Mouse (Mus musculus): ENCODE data around the gene Pfn3. TPM values are rescaled to one million over a fixed set of nuclear protein-coding genes. Genes with fewer than 3 reads are reported as not detected.
A peak's percentile ranks its signal among the peaks of the same experiment; 100 is the strongest.

Gene Pfn3
- polyA plus RNA-seq, 1 experiment from 2014 or later = 0.70 TPM

DNA sequence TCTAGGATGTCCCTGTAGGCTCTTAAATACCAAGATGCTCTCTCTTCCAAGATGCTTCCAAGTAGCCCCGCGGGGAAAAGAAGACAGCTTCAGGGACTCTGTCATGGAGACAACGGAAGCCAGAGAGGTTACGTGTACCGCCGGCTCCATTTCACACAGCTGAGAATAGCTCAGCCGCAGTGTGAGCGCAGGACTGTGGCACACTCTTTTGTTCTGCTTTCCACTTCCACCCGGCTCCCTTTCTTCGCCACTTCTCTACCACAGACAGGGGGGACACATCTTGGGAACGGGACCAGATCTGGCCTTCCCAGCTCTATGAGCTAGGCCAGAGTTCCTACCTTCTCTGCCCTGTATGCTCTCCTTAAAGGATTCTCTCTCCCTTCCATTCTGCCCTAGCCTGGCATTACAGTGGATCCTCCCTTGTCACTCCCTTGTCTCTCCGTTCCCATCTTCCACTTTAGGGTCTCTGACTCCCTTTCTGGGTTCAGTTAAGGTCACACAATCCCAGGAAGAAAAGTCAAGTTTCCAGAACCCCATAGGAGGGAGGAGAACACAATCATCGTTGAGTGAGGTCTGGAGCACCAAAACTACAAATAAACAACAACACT is 9.1 kb downstream of the Pfn3 start:
- ATAC-seq (ENCODE audit: low read depth) (peak; percentile 53), DNase-seq (ENCODE audit: low spot score) (no peak)
- 64% methylated on average over 13 of the region's 13 CpGs for WGBS
- no peak overlapping the region for H3K9ac ChIP-seq (ENCODE audit: low read depth, low read length)
- no peak overlapping the region for H3K4me3 ChIP-seq (ENCODE audit: low read depth, low read length)
- no peak overlapping the region for H3K27ac ChIP-seq (replicated peaks; ENCODE audit: low read depth, low read length)
- no peaks in the 10 kb centered on the region for H3K36me3 ChIP-seq (ENCODE audit: control insufficient read depth, insufficient read depth, low read length)
- no peaks in the 10 kb centered on the region for H3K27me3 ChIP-seq (replicated peaks; ENCODE audit: control insufficient read depth, insufficient read depth, low read length)
- H3K9me3 ChIP-seq (ENCODE audit: control insufficient read depth, low read length) = no peaks in the 10 kb centered on the region
- no peaks in the 10 kb centered on the region for H3K4me1 ChIP-seq (ENCODE audit: control insufficient read depth, insufficient read depth, low read length)
- H3K4me2 ChIP-seq (ENCODE audit: low read depth, low read length) = no peak overlapping the region

DNA sequence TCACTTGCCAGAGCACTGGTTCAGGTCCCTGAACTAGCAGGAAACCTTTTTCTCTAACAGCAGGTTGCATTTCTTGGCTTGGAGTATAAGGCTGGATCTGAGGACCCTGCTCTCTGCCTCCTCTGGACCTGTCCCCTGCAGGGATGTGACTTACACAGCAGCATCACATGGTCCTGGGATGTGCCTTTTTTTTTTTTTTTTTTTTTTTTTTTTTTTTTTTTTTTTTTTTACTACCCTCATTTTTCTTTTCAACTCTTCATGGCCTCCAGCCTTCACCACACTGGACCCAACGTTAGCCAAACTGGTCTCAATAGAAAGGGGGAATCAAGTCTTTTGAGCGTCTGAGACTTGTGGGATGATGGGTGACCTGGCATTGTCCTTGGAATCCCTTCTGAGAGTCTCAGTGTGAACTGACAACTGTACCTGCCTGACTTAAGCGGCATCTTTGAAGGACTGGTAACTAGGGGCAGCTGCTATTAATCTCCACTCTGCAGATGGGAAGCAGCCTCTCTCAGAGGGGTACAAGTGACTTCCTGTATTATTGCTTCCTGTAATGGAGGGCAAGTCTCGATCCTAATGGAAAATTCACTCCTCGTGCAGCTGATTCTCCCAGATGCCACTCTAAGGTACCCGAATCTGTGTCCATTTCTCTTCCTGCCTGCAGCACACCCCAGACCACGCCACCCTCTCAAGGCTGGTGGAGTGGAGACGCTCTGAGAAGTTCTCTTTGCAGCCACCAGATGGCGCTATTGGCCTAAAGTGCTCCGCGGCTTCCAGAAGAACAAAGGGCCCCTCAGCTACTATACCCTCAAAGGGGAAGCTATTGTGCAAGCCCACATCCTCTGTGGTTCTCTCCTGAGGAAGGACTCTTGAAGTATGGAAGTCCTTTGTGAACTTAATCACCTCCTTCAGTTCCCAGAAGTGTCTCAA is 9.9 kb downstream of the Pfn3 start:
- no peaks in the 10 kb centered on the region for H3K27me3 ChIP-seq (replicated peaks; ENCODE audit: control insufficient read depth, insufficient read depth, low read length)
- WGBS = 12% methylated on average over 11 of the region's 11 CpGs
- no peaks in the 10 kb centered on the region for H3K4me1 ChIP-seq (ENCODE audit: control insufficient read depth, insufficient read depth, low read length)
- no peak overlapping the region for H3K4me3 ChIP-seq (ENCODE audit: low read depth, low read length)
- ATAC-seq (ENCODE audit: low read depth) (peak; percentile 88), DNase-seq (ENCODE audit: low spot score) (peak; percentile 93)
- H3K9ac ChIP-seq (ENCODE audit: low read depth, low read length) = no peak overlapping the region
- no peaks in the 10 kb centered on the region for H3K9me3 ChIP-seq (ENCODE audit: control insufficient read depth, low read length)
- H3K27ac ChIP-seq (replicated peaks; ENCODE audit: low read depth, low read length) = no peak overlapping the region
- H3K4me2 ChIP-seq (ENCODE audit: low read depth, low read length) = peak overlapping the region; percentile 19; the same call in 1 of the 2 replicates
- H3K36me3 ChIP-seq (ENCODE audit: control insufficient read depth, insufficient read depth, low read length) = no peaks in the 10 kb centered on the region

DNA sequence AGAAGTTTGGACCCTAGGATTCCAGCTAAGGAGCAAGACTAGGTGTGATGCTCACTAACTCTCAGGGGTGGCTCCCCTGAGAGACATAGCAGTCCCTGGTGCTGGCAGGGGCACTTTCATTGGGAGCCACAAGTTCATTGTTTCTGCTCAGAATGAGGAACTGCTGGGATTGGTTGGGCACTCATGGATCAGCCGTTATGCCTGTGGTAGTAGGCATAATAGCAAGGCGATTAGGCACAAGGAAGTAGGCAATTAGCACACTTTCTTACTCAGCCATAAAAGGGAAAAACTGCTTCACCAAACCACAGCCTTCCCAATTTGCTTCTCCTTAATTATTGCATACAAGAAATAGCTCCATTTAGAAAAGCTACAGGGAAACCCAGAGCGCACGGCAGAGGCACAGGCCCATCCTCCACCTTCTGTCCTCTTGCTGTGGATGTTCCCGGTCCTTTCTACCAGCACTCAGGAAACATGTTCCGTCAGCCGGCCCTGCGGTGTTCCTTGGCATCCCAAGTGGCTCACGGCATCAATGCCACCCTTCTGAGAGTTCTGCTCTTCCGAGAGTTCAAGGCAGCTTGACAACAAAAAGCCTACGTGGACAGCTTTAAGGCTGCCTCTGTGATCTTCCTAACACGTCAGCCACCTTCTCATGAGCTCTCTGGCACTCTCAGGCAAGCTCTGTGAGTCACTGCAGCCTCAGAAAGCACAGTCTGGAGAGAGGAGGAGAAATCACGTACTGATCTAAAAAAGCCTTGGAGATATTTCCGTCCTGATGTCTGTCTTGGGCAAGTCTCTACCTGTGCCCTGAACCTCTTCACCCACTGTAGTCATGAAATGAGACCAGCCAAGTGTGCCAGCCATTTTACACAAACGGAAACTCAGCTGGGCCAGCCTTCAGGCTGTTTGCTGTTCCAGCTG is 10.8 kb downstream of the Pfn3 start:
- Histone ChIP-seq H3K27ac (replicated peaks; ENCODE audit: low read depth, low read length) (no peak overlapping the region), H3K4me2 (ENCODE audit: low read depth, low read length) (no peak overlapping the region), H3K36me3 (ENCODE audit: control insufficient read depth, insufficient read depth, low read length) (no peaks in the 10 kb centered on the region), H3K9me3 (ENCODE audit: control insufficient read depth, low read length) (no peaks in the 10 kb centered on the region), H3K27me3 (replicated peaks; ENCODE audit: control insufficient read depth, insufficient read depth, low read length) (no peaks in the 10 kb centered on the region), H3K4me3 (ENCODE audit: low read depth, low read length) (no peak overlapping the region), H3K9ac (ENCODE audit: low read depth, low read length) (no peak overlapping the region), H3K4me1 (ENCODE audit: control insufficient read depth, insufficient read depth, low read length) (no peaks in the 10 kb centered on the region)
- ATAC-seq (ENCODE audit: low read depth) = no peak
- 59% methylated on average over 15 of the region's 15 CpGs for WGBS
- DNase-seq (ENCODE audit: low spot score) = peak; percentile 21

DNA sequence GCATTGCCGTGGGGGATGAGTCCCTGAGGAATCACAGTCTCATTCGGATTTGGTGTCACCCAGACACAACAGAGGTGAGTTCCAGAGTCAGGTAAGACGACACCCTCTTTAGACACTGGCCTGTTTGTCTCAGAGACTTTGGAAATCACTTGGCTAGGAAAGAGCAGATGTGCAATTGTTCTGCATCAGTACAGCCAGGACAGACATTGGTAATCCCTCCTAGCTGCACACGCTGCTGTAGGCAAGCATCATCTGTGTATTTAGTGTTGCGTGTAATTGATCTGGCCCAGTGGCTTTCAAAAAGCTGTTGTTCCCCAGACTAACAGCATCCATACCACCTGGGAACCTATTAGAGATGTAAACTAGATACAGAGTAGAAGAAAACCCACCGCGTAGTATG is 11.8 kb downstream of the Pfn3 start:
- H3K9ac ChIP-seq (ENCODE audit: low read depth, low read length) = no peak overlapping the region
- peak; percentile 10 for DNase-seq (ENCODE audit: low spot score)
- no peak for ATAC-seq (ENCODE audit: low read depth)

DNA sequence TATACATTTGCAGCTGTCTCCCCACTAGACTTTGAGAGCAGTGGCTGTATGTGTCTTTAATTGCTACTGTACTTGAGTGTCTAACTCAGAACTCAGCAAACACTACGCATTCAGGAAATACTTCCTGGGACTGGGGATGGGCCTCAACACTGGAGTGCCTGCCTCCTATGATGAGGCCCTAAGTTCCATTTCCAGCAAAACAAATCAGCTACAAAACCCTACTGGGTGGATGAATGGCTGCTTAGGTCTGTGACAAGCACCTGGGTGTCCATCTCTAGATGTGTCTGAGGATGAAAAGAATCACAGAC is 15.0 kb downstream of the Pfn3 start:
- no peak overlapping the region for H3K27ac ChIP-seq (replicated peaks; ENCODE audit: low read depth, low read length)
- DNase-seq (ENCODE audit: low spot score) (no peak), ATAC-seq (ENCODE audit: low read depth) (no peak)
- H3K4me1 ChIP-seq (ENCODE audit: control insufficient read depth, insufficient read depth, low read length) = no peaks in the 10 kb centered on the region
- no peaks in the 10 kb centered on the region for H3K9me3 ChIP-seq (ENCODE audit: control insufficient read depth, low read length)
- no peaks in the 10 kb centered on the region for H3K27me3 ChIP-seq (replicated peaks; ENCODE audit: control insufficient read depth, insufficient read depth, low read length)
- H3K4me2 ChIP-seq (ENCODE audit: low read depth, low read length) = no peak overlapping the region
- H3K9ac ChIP-seq (ENCODE audit: low read depth, low read length) = no peak overlapping the region
- no peak overlapping the region for H3K4me3 ChIP-seq (ENCODE audit: low read depth, low read length)
- H3K36me3 ChIP-seq (ENCODE audit: control insufficient read depth, insufficient read depth, low read length) = no peaks in the 10 kb centered on the region
- WGBS = 79% methylated on average over 1 of the region's 1 CpGs

More for the DNA sequence above, 11.8 kb downstream of the Pfn3 start:
- H3K4me2 ChIP-seq (ENCODE audit: low read depth, low read length) = no peak overlapping the region
- WGBS = 60% methylated on average over 7 of the region's 7 CpGs
- H3K27ac ChIP-seq (replicated peaks; ENCODE audit: low read depth, low read length) = no peak overlapping the region
- no peak overlapping the region for H3K4me3 ChIP-seq (ENCODE audit: low read depth, low read length)
- no peaks in the 10 kb centered on the region for H3K9me3 ChIP-seq (ENCODE audit: control insufficient read depth, low read length)
- no peaks in the 10 kb centered on the region for H3K27me3 ChIP-seq (replicated peaks; ENCODE audit: control insufficient read depth, insufficient read depth, low read length)
- no peaks in the 10 kb centered on the region for H3K4me1 ChIP-seq (ENCODE audit: control insufficient read depth, insufficient read depth, low read length)
- H3K36me3 ChIP-seq (ENCODE audit: control insufficient read depth, insufficient read depth, low read length) = no peaks in the 10 kb centered on the region

DNA sequence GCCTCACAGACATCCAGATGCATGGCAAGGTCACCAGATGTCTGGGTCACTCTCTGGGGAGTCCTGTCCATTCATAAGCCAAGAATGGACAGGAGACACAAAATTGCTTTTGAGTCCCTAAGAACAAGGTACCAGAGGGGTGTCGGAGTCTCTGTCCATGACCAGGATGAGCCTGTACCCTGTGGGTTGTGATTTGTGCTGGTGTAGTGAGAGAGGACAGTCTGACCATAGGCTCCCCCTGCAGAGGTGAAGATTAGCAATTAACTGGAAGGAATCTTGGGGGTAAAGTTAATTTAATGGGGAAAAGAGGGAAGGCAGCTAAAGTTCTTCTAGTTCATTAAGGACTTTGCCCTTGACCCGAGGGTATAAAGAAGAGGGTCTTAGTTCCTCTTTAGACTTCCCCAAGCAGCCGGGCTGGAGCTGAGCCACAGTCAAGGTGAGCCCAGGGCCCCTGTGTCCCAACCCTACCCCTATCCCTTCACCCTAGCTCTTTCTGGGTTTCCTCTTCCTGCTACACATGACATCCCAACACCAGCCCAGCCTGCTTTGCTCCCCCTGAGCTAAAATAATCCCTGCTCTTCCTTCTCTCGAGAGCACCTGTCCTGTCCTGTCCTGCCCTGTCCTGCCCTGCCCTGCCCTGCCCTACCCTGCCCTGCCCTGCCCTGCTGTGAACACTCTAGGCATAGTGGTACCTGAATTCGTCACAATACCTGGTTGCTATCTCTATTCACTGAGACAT is 15.6 kb downstream of the Pfn3 start:
- no peaks in the 10 kb centered on the region for H3K9me3 ChIP-seq (ENCODE audit: control insufficient read depth, low read length)
- ATAC-seq (ENCODE audit: low read depth) (no peak), DNase-seq (ENCODE audit: low spot score) (no peak)
- no peak overlapping the region for H3K27ac ChIP-seq (replicated peaks; ENCODE audit: low read depth, low read length)
- H3K4me2 ChIP-seq (ENCODE audit: low read depth, low read length) = no peak overlapping the region
- no peaks in the 10 kb centered on the region for H3K36me3 ChIP-seq (ENCODE audit: control insufficient read depth, insufficient read depth, low read length)
- WGBS = 45% methylated on average over 5 of the region's 5 CpGs
- H3K4me1 ChIP-seq (ENCODE audit: control insufficient read depth, insufficient read depth, low read length) = no peaks in the 10 kb centered on the region
- no peak overlapping the region for H3K4me3 ChIP-seq (ENCODE audit: low read depth, low read length)
- H3K27me3 ChIP-seq (replicated peaks; ENCODE audit: control insufficient read depth, insufficient read depth, low read length) = no peaks in the 10 kb centered on the region
- H3K9ac ChIP-seq (ENCODE audit: low read depth, low read length) = no peak overlapping the region

DNA sequence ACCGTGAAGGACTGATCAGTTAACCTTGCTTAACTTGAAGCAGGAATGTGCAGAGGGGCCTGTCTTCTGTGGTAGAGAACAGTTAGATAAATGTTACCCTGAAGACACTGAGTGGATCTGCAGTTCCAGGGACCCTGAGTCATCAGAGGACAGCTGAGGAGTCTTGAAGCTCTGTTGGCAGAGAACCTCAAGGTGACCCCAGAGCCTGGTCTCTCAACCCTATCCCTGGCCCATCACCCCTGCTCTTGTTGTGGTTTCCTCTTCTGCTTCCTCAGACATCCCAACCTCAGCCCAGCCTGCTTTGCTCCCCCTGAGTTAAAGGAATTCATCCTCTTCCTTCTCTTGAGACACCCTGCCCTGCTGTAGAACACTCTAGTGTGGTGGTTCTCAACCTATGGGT is 16.9 kb downstream of the Pfn3 start, which contains the start of gene Slc34a1:
Gene Slc34a1, plus strand, starts transcription at position 100 of the 400 bp plus-strand sequence.
- Histone ChIP-seq H3K4me3 (ENCODE audit: low read depth, low read length) (no peak within 1 kb of the TSS), H3K9ac (ENCODE audit: low read depth, low read length) (no peak within 1 kb of the TSS), H3K36me3 (ENCODE audit: control insufficient read depth, insufficient read depth, low read length) (no peaks in the 10 kb centered on the region), H3K4me2 (ENCODE audit: low read depth, low read length) (no peak within 1 kb of the TSS), H3K27me3 (replicated peaks; ENCODE audit: control insufficient read depth, insufficient read depth, low read length) (no peaks in the 10 kb centered on the region), H3K27ac (replicated peaks; ENCODE audit: low read depth, low read length) (no peak within 1 kb of the TSS), H3K4me1 (ENCODE audit: control insufficient read depth, insufficient read depth, low read length) (no peaks in the 10 kb centered on the region), H3K9me3 (ENCODE audit: control insufficient read depth, low read length) (no peaks in the 10 kb centered on the region)
- 75% methylated on average over 1 of the region's 1 CpGs for WGBS
- ATAC-seq (ENCODE audit: low read depth) (no peak), DNase-seq (ENCODE audit: low spot score) (no peak)

DNA sequence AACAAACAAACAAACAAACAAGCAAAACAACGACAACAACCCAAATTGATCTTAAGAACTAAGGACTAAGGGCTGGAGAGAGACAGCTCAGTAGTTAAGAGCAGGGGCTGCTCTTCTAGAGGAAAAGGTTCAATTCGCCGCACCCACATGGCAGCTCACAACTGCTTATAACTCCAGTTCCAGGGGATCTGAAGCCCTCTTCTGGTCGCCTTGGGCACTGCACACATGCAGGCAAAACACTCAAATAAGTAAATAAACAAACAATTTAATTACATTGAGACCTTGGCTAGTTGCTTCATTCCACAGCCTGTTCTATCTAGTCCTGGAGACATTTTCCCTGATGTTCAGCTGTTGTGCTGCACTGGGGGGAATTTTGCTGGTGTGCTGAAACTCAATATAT is 22.1 kb downstream of the Pfn3 start:
- no peak for ATAC-seq (ENCODE audit: low read depth)
- 66% methylated on average over 4 of the region's 4 CpGs for WGBS
- H3K9ac ChIP-seq (ENCODE audit: low read depth, low read length) = no peak overlapping the region
- no peaks in the 10 kb centered on the region for H3K27me3 ChIP-seq (replicated peaks; ENCODE audit: control insufficient read depth, insufficient read depth, low read length)
- no peaks in the 10 kb centered on the region for H3K36me3 ChIP-seq (ENCODE audit: control insufficient read depth, insufficient read depth, low read length)
- H3K4me3 ChIP-seq (ENCODE audit: low read depth, low read length) = no peak overlapping the region
- no peaks in the 10 kb centered on the region for H3K9me3 ChIP-seq (ENCODE audit: control insufficient read depth, low read length)
- H3K4me1 ChIP-seq (ENCODE audit: control insufficient read depth, insufficient read depth, low read length) = no peaks in the 10 kb centered on the region
- H3K27ac ChIP-seq (replicated peaks; ENCODE audit: low read depth, low read length) = no peak overlapping the region
- DNase-seq (ENCODE audit: low spot score) = no peak
- H3K4me2 ChIP-seq (ENCODE audit: low read depth, low read length) = no peak overlapping the region

Measured in embryonic facial prominence, embryonic 14.5 days (tissue).